Mouse (Mus musculus) layer of hippocampus, adult 9-10 months (tissue): ENCODE measurements at regions not wholly inside any gene's neighbourhood (a gene's known extent, or its start where the extent isn't known, plus 50 kb on each side); places are given as distances from the start of the nearest gene placed in this dataset.
"Not testable (repeated sequence)": the region's sequence is repeated elsewhere in the genome, so short reads cannot be mapped to it uniquely, and the experiment has no call there.

Source experiments
- DNase-seq: peaks from one replicate; pipeline ENCODE4 v3.0.0; 2022; ENCODE audit warnings: low spot score

DNA sequence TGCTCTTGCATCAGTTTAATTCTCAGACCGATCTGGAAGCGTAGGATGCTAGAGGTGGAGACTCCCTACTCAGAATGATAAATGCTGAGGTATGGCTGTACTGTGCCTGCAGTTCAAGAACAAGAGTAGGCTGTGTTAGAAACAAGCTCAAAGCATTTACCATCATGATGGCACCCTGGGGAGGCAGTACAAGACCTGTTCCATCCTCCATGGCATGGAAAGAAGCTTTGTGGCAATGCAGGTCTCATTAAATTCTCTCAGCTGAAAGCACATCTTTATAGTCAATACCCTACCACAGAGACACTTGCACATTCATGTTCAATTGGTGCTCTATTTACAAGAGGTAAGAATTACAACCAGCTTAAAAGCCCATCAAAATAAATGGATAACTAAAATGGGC is 209.5 kb downstream of the Tbl1xr1 start:
- no peak for DNase-seq

GRCm38 (mm10) chr3:22293466-22293865 is 217.0 kb downstream of the Tbl1xr1 start:
- DNase-seq = no peak

DNA sequence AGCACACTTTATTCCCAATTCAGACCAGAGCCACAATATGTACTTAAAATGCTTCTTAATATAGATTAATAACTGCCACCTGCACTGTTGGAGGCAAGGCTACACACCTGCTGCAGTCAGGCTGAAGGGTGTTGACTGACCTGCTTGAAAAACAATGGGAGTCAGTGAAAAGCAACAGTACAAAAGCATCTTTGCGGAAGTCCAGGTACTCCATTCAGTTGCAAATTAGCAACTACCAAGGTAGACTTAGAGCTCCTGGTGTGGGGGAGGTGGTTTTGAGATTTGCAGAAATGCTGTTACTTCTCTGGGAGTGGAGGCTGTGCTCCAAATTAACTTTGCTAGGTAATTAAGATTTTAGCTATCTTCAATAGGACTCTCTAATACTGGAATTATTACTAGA is 217.6 kb downstream of the Tbl1xr1 start:
- DNase-seq = not testable (repeated sequence)

GRCm38 (mm10) chr3:22296925-22297324 is 220.5 kb downstream of the Tbl1xr1 start:
- not testable (repeated sequence) for DNase-seq

DNA sequence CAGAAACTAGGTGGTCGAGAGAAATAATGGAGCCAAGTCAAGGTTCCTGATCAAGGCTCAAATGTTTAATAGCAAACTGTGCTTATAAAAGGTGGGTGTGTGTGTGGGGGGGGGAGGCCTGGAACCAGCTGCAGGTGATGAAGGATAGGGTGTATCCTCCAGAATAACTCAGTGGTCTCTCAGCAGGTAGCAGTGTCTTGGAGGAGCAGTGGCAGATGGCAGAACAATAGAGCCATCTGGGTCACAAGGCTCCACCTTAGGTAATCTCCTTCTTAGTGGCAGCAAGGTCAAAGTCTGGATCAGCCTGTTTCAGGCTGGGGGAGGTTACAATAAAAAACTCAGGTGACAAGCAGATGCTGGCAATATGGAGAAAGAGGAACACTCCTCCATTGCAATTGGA is 221.4 kb downstream of the Tbl1xr1 start:
- DNase-seq = not testable (repeated sequence)

DNA sequence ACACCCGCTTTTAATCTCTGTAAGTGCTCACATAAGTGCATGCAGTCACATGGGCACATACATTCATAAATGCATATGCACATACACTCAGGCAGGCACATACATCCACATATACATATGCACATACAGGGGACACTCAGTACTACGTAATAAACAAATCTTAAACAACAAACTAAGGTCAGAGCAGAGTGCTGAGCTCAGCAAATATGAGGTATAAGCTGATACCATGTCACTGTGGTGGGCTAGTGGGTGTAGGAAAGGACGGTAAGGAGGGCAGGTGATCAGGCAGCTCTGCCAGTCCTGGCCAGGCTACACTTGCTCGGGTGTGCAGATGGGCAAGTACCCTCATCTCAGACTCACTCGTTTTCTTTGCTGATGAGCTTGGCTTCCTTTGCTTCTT is 224.1 kb downstream of the Tbl1xr1 start:
- no peak for DNase-seq

DNA sequence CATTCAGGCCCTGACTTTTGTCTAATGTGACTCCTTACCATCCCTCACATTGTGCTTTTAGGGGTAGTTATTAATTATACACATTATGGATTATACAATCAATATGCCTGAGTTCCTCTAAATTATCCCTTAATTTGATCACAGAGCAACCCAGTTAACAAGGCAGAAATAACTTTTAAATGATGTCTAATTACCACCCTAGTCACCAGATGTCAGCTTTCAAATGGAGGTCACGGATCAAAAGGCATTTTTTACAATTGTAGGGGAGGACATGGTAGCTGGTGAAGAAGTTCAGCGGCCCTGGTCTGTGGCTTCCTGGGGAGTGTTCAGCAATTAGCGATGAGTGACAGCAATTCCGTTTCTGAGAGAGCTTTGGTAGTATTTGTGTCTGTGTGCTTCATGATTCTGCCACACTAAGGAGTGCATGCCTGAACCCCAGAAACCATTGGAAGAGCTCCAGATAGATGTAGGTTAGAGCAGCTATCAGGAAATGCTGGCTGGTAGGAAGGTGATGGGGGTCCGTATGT is 225.6 kb downstream of the Tbl1xr1 start:
- DNase-seq = no peak

DNA sequence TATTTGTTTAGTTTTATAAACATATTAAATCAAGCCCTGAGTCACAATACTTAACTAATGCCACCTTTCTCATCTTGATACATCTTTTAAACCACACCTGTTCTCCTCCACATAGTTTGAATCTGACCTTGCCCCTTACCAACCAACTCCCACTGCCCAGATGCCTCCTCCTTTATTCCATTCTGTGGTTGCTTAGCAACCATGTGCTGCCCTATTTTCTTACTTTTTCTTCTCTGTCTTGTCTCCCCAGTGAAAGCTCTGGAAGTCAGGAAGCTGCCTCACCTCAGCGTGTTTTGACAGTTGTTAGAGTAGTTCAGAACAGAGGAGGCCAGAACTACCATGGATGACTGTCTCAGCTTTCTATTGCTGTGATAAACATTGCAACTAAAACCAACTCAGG is 227.7 kb downstream of the Tbl1xr1 start:
- no peak for DNase-seq

DNA sequence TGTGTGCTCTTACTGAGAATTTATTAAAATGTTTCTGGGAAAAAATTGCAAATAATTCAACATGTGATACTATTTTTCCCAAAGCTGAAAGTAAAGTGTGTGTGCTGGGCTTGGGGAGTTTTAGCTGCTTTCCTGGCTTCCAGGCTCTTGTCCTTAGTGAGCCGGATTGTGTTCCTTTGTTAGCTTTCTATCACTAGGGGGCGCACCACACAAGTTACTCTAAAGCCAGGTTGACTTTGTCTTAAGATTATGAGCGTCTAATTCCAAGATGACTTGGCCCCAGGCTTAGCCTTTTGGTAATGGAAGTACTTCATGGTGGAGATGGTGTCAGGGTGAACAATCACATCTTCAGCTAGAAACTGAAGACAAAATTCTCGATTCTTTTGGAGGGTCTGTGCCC is 230.2 kb downstream of the Tbl1xr1 start:
- no peak for DNase-seq

DNA sequence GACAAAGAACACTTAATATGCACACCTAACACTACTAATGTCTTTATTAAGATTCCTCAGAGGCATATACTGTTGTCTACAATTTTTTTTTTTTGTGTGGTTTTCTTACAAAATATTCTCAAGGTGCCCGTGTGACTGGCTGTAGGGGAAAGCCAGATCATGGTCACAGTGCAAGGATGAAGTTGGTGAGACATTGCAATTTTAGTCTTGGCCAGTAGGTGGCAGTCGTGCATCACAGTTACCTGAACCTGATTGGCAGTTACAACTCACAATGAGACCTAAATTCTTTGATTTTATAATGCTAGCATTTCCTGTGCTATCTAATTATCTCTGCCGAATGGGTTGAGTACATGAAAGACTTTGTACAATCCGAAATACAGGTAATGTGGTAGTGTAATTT is 232.5 kb downstream of the Tbl1xr1 start:
- peak; percentile 65 for DNase-seq

DNA sequence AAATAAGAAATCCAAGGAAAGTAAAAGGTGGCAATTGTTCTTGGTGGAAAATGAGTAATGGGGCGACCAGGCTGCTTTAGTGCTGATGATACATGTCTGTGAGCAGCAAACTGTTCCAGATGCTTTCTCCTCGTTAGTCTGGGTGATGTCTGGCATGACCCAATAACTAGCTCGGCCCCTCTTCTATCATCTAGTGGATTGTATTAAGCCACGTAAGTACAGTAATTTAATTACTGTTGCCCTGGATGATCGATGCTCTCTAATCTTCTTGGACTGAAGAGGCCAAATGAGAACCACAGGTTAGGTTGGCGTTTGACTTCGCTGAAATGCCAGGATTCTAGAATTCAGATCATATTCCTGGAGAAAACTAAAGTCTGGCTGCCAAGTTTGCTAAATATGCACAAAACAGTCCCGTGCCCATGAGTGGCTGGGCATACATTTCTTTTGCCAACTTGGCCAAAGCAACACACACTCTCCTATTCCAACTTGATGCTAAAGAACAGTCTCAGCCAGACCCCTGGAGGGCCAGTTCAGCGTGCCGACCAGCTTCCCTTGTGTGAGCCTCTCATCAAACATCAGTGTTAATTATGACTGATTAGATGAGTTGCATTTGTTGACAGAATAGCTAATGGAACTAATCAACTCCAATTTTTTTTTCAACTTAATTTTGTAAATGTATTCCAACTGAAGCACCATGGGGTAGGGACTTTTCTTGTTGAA is 240.2 kb downstream of the Tbl1xr1 start:
- no peak for DNase-seq

DNA sequence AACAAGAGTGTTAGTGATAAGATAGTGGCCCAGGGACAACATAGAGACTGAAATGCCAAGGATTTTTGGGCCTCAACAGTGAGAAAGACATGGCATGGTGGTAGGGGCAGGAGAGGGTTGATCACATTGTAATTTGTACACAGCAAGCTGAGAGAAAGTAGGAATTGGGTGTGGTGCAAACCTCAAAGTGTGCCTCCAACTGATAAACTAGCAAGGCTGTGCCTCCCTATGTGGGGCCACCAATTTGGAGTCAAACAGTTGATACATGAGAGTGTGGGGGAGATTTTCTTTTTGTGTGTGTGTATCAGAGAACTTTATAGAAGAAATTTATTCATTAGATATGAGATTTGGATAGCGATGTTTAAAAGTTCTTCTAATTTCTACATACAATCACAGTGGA is 244.0 kb downstream of the Tbl1xr1 start:
- not testable (repeated sequence) for DNase-seq

GRCm38 (mm10) chr3:22331240-22331639 is 254.8 kb downstream of the Tbl1xr1 start:
- DNase-seq = no peak
